Mouse (Mus musculus): Measurements from ENCODE around the gene 6030408B16Rik. TPM values are rescaled to one million over a fixed set of nuclear protein-coding genes. Genes with fewer than 3 reads are reported as not detected.

6030408B16Rik gene
- polyA plus RNA-seq, 1 experiment from 2014 or later = 0.23 TPM

DNA sequence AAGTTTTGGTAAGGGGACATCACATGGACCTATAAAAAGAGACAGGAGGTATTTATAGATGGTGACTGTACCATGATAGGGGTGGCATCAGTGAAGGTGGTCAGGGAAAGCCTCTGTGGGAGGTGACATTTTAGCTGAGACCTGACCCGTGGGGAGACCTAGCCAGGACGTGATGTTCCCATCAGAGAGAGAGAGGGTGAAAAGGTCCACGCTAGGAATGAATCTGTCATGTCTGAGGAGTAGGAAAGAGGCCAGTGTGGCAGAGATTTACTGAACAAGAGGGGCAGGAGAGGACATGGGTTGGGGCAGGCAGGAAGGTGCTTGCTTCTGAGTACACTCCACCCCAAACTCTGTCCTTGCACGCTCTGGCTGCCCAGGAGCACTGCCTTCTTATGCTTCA is 10.8 kb downstream of the 6030408B16Rik start:
- WGBS = 86% methylated on average over 4 of the region's 4 CpGs

DNA sequence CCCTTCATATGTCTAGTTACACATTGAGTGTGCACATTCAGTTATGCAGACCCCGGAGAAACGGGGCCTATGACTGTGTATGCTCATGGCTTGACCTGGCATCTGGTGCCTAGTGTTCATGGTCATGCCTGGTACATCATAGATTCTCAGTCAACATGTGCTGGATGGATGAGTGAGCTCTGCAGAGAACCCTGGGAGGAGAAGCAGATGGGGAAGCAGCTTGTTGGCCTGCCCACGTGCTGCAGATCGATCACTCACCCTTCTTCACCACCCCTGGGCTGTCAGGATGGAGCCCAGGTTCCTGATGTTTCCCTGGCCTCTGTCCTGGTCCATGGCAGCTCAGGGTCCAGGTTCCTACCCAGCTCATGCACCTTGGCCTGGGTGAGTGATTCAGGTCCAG is 13.4 kb downstream of the 6030408B16Rik start:
- Histone ChIP-seq H3K27ac (no peak overlapping the region), H3K27me3 (ENCODE audit: control insufficient read depth, insufficient read depth, low read length) (no peaks in the 10 kb centered on the region), H3K9me3 (ENCODE audit: control insufficient read depth, low read length) (no peaks in the 10 kb centered on the region), H3K4me3 (replicated peaks; ENCODE audit: low read length) (no peak overlapping the region), H3K4me2 (replicated peaks) (no peak overlapping the region), H3K9ac (no peak overlapping the region), H3K36me3 (replicated peaks; ENCODE audit: control insufficient read depth, insufficient read depth) (no peaks in the 10 kb centered on the region), H3K4me1 (replicated peaks; ENCODE audit: control insufficient read depth, insufficient read depth, low read length) (no peaks in the 10 kb centered on the region)
- no peak for ATAC-seq (ENCODE audit: low FRiP score)
- 87% methylated on average over 4 of the region's 4 CpGs for WGBS
- DNase-seq (ENCODE audit: low spot score) = no peak

More for the DNA sequence above, 10.8 kb downstream of the 6030408B16Rik start:
- H3K27ac ChIP-seq = no peak overlapping the region
- no peak overlapping the region for H3K4me3 ChIP-seq (replicated peaks; ENCODE audit: low read length)
- H3K9me3 ChIP-seq (ENCODE audit: control insufficient read depth, low read length) = no peaks in the 10 kb centered on the region
- DNase-seq (ENCODE audit: low spot score) = no peak
- no peak overlapping the region for H3K9ac ChIP-seq
- ATAC-seq (ENCODE audit: low FRiP score) = no peak
- H3K36me3 ChIP-seq (replicated peaks; ENCODE audit: control insufficient read depth, insufficient read depth) = no peaks in the 10 kb centered on the region
- no peak overlapping the region for H3K4me2 ChIP-seq (replicated peaks)
- no peaks in the 10 kb centered on the region for H3K4me1 ChIP-seq (replicated peaks; ENCODE audit: control insufficient read depth, insufficient read depth, low read length)
- no peaks in the 10 kb centered on the region for H3K27me3 ChIP-seq (ENCODE audit: control insufficient read depth, insufficient read depth, low read length)

DNA sequence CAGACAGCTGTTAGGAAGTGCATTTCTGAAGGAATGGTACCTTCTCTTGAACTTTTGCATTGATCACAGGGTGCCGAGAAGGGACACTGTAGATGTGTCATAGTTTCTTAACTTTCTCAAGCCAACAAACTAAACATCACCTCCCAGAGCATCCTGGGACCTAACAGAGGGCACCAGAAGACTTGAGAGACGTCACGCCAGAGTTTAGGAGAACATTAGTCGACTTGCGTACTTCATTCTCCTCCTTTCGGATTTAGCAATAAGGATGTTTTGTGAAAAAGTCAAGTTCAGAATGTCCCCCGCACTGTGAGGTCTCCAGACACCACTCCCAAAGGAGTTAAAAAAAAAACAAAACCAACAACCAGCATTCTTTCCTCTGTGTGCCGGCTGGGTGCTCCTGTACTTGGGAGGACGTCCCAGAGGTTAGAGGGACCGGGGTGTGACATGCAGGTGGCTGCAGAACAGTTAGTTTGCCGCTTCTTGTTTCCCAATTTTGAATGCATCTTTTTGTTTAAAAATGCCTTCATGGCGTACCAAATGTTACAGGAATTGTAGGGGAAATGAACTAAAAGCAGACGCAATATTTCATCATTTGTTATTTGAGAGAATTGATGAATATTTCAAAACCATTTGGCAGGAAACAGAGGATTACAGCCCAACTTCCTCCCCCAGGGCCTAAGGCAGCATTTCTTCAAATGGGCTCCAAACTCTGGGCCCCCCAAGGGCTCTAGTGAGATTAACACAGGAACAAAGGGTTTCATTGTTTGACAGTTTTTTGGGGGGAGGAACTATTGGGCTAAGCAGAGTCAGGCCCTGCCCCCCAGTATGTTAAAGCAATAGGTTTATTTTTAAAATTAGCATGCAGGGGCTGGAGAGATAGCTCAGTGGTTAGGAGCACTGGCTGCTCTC is 15.7 kb downstream of the 6030408B16Rik start:
- ATAC-seq (ENCODE audit: low FRiP score) (no peak), DNase-seq (ENCODE audit: low spot score) (no peak)
- H3K9me3 ChIP-seq (ENCODE audit: control insufficient read depth, low read length) = no peaks in the 10 kb centered on the region
- no peaks in the 10 kb centered on the region for H3K36me3 ChIP-seq (replicated peaks; ENCODE audit: control insufficient read depth, insufficient read depth)
- WGBS = 67% methylated on average over 13 of the region's 13 CpGs
- no peak overlapping the region for H3K4me2 ChIP-seq (replicated peaks)
- no peak overlapping the region for H3K9ac ChIP-seq
- no peaks in the 10 kb centered on the region for H3K4me1 ChIP-seq (replicated peaks; ENCODE audit: control insufficient read depth, insufficient read depth, low read length)
- H3K27ac ChIP-seq = no peak overlapping the region
- H3K27me3 ChIP-seq (ENCODE audit: control insufficient read depth, insufficient read depth, low read length) = no peaks in the 10 kb centered on the region
- no peak overlapping the region for H3K4me3 ChIP-seq (replicated peaks; ENCODE audit: low read length)

DNA sequence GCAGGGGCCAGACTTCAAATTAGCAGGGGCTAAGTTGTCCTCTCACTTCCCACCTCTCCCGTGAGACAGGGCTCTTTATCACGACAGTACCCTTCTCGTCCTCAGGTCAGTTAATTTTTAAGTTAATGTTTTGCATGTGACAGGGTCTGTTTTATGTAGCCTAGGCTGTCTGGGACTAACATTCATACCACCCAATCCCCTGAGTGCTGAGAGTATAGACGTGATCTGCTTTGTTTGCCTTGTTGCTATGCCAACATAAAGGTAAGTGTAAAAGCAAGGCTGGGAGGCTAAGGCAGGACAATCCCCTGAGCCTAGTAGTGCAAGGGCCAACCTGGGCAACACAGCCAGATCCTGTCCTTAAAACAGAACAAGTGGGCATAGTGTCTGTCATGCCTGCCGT is 16.5 kb downstream of the 6030408B16Rik start:
- H3K27me3 ChIP-seq (ENCODE audit: control insufficient read depth, insufficient read depth, low read length) = no peaks in the 10 kb centered on the region
- H3K36me3 ChIP-seq (replicated peaks; ENCODE audit: control insufficient read depth, insufficient read depth) = no peaks in the 10 kb centered on the region
- 53% methylated on average over 5 of the region's 5 CpGs for whole genome bisulfite sequencing
- H3K4me1 ChIP-seq (replicated peaks; ENCODE audit: control insufficient read depth, insufficient read depth, low read length) = no peaks in the 10 kb centered on the region
- no peak overlapping the region for H3K27ac ChIP-seq
- ATAC-seq (ENCODE audit: low FRiP score) = no peak
- H3K9me3 ChIP-seq (ENCODE audit: control insufficient read depth, low read length) = no peaks in the 10 kb centered on the region
- no peak for DNase-seq (ENCODE audit: low spot score)
- no peak overlapping the region for H3K9ac ChIP-seq
- no peak overlapping the region for H3K4me2 ChIP-seq (replicated peaks)
- H3K4me3 ChIP-seq (replicated peaks; ENCODE audit: low read length) = no peak overlapping the region

DNA sequence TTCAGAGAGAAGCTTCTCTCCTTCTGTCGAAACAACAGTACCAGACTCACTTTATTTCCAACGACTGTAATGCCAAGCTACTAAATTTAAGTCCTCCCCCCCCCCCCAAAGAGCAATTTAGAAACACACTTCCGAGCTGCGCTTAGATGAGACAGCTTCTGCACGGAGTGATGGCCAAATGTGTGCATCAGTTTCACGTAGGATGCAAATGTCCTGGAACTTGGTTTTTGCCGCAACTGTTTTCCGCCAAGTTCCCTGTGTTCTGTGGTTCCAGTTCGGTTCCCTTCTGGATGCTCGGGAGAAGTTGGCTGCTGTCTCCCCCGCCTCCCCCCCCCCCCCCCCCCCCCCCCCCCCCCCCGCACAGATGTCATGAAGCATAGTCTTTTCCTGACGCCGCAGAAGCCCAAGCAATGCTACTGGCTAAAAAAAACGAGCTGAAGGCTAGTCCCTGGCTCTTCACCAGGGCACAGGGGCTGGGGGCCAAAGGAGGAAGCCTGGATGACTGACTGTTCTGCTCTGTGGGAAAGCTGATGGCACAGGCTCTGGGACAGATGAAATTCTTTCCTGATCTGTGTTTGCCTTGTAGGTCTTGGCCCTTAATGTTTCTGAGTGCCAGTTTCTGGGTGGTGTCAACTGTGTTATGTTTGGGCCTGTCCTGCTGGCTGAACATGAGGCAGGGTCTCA is 18.2 kb downstream of the 6030408B16Rik start:
- no peak overlapping the region for H3K4me3 ChIP-seq (replicated peaks; ENCODE audit: low read length)
- no peaks in the 10 kb centered on the region for H3K4me1 ChIP-seq (replicated peaks; ENCODE audit: control insufficient read depth, insufficient read depth, low read length)
- no peak overlapping the region for H3K4me2 ChIP-seq (replicated peaks)
- ATAC-seq (ENCODE audit: low FRiP score) (no peak), DNase-seq (ENCODE audit: low spot score) (no peak)
- H3K9ac ChIP-seq = no peak overlapping the region
- 59% methylated on average over 14 of the region's 15 CpGs for WGBS
- no peaks in the 10 kb centered on the region for H3K36me3 ChIP-seq (replicated peaks; ENCODE audit: control insufficient read depth, insufficient read depth)
- H3K27me3 ChIP-seq (ENCODE audit: control insufficient read depth, insufficient read depth, low read length) = no peaks in the 10 kb centered on the region
- no peak overlapping the region for H3K27ac ChIP-seq
- no peaks in the 10 kb centered on the region for H3K9me3 ChIP-seq (ENCODE audit: control insufficient read depth, low read length)

DNA sequence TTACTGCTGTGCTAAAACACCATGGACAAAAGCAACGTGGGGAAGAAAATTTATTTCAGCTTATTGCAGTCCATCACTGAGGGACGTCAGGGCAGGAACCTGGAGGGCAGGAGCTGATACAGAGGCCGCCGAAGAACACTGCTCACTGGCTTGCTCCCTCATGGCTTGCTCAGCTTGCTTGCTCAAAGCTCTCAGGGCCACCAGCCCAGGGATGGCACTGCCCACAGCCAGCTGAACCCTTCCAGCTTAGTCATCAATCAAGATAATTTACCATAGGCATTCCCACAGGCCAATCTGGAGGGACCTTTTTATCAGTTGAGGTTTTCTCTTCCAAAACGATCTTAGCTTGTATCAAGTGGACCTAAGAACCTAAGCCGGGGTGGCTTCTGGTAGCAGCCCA is 19.0 kb downstream of the 6030408B16Rik start:
- no peak overlapping the region for H3K9ac ChIP-seq
- H3K4me2 ChIP-seq (replicated peaks) = no peak overlapping the region
- no peak for DNase-seq (ENCODE audit: low spot score)
- WGBS = 85% methylated on average over 6 of the region's 6 CpGs
- H3K9me3 ChIP-seq (ENCODE audit: control insufficient read depth, low read length) = no peaks in the 10 kb centered on the region
- no peak overlapping the region for H3K4me3 ChIP-seq (replicated peaks; ENCODE audit: low read length)
- no peaks in the 10 kb centered on the region for H3K27me3 ChIP-seq (ENCODE audit: control insufficient read depth, insufficient read depth, low read length)
- H3K36me3 ChIP-seq (replicated peaks; ENCODE audit: control insufficient read depth, insufficient read depth) = no peaks in the 10 kb centered on the region
- no peaks in the 10 kb centered on the region for H3K4me1 ChIP-seq (replicated peaks; ENCODE audit: control insufficient read depth, insufficient read depth, low read length)
- no peak overlapping the region for H3K27ac ChIP-seq
- ATAC-seq (ENCODE audit: low FRiP score) = no peak

DNA sequence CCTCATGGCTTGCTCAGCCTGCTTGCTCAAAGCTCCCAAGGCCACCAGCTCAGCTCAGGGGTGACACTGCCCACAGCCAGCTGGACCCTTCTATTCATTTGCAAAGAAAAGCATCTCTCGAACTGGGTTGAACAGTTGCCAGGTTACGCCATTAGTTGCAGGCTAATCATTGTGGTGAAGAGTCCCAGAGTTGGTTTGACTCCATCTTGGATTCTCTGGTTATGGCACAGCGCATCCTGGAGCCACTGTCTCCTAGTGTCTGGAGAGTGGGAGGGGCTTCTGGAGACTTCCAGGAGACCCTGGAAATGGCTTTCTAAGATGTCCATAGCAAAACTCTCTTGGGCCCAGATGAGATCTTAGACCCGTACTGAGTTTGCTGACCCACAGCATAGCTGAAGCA is 22.4 kb downstream of the 6030408B16Rik start:
- DNase-seq (ENCODE audit: low spot score) (no peak), ATAC-seq (ENCODE audit: low FRiP score) (no peak)
- no peaks in the 10 kb centered on the region for H3K4me1 ChIP-seq (replicated peaks; ENCODE audit: control insufficient read depth, insufficient read depth, low read length)
- H3K9ac ChIP-seq = no peak overlapping the region
- H3K36me3 ChIP-seq (replicated peaks; ENCODE audit: control insufficient read depth, insufficient read depth) = no peaks in the 10 kb centered on the region
- H3K27ac ChIP-seq = 0 out of 2 replicates have a peak overlapping the region, but pooled peaks have one; percentile 20
- WGBS = 85% methylated on average over 4 of the region's 4 CpGs
- no peaks in the 10 kb centered on the region for H3K9me3 ChIP-seq (ENCODE audit: control insufficient read depth, low read length)
- no peaks in the 10 kb centered on the region; the same call in 1 of the 2 replicates for H3K27me3 ChIP-seq (ENCODE audit: control insufficient read depth, insufficient read depth, low read length)
- H3K4me2 ChIP-seq (replicated peaks) = 0 out of 2 replicates have a peak overlapping the region, but pooled peaks have one; percentile 37
- H3K4me3 ChIP-seq (replicated peaks; ENCODE audit: low read length) = no peak overlapping the region

DNA sequence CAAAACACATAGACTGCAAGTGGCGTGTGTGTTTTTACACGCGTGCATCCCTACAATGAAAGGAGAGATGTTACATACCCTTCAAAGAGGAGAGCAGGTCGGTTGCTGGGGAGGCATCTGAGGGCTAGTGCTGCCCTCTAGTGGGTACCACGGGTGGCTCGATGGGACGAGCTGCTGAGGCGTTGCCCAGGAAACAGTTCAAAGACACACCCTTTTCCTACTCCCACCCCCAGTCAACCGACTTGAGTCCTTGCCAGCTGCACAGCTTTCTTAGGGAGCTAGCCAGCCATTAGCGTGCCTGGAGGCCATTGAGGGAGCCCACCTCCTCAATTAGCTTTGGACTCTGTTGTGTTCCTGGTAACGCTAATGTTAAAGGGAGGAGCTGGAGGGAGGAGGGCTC is 22.8 kb downstream of the 6030408B16Rik start:
- Histone ChIP-seq H3K4me2 (replicated peaks) (peak overlapping the region; percentile 37), H3K4me3 (replicated peaks; ENCODE audit: low read length) (no peak overlapping the region), H3K4me1 (replicated peaks; ENCODE audit: control insufficient read depth, insufficient read depth, low read length) (no peaks in the 10 kb centered on the region), H3K27ac (0 out of 2 replicates have a peak overlapping the region, but pooled peaks have one; percentile 20), H3K9ac (no peak overlapping the region), H3K36me3 (replicated peaks; ENCODE audit: control insufficient read depth, insufficient read depth) (no peaks in the 10 kb centered on the region), H3K27me3 (ENCODE audit: control insufficient read depth, insufficient read depth, low read length) (no peaks in the 10 kb centered on the region; the same call in 1 of the 2 replicates), H3K9me3 (ENCODE audit: control insufficient read depth, low read length) (no peaks in the 10 kb centered on the region)
- 3% methylated on average over 11 of the region's 11 CpGs for WGBS
- DNase-seq (ENCODE audit: low spot score) (peak; percentile 78), ATAC-seq (ENCODE audit: low FRiP score) (peak; percentile 83; the same call in 1 of the 2 replicates)

DNA sequence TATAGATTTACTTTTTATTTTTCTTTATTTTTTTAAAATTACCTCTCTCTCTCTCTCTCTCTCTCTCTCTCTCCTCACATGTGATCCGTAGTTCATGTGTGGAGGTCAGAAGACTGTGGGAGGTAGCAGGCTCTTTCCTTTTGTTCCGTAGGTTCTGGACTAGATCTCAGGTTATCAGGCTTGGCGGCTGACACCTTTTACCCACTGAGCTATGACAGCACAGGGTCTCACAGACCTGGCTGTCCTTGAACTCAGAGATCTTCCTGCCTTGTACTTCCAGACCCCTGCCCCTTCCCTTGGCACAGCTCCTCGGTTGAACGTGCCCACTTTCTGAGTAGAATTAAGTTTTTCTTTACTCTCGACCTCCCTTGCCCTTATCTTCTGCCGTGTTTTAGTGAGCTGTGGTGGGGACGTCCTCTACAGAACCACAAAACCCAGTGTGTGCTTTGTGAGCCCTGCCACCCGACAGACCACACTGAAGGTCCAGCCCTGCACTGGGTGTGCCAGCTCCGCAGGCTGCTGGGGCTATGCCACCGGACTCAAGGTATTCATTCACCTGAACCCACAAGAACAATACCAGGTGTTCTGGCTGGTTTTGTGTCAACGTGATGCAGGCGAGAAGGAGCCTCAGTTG is 23.4 kb downstream of the 6030408B16Rik start:
- Histone ChIP-seq H3K4me3 (replicated peaks; ENCODE audit: low read length) (no peak overlapping the region), H3K4me1 (replicated peaks; ENCODE audit: control insufficient read depth, insufficient read depth, low read length) (no peaks in the 10 kb centered on the region), H3K4me2 (replicated peaks) (peak overlapping the region; percentile 37), H3K36me3 (replicated peaks; ENCODE audit: control insufficient read depth, insufficient read depth) (no peaks in the 10 kb centered on the region), H3K27me3 (ENCODE audit: control insufficient read depth, insufficient read depth, low read length) (no peaks in the 10 kb centered on the region; the same call in 1 of the 2 replicates), H3K9ac (no peak overlapping the region), H3K27ac (no peak overlapping the region), H3K9me3 (ENCODE audit: control insufficient read depth, low read length) (no peaks in the 10 kb centered on the region)
- ATAC-seq (ENCODE audit: low FRiP score) (no peak), DNase-seq (ENCODE audit: low spot score) (no peak)
- WGBS = 66% methylated on average over 13 of the region's 13 CpGs
